Mouse (Mus musculus) lung, embryonic 16.5 days (tissue): ENCODE data around the gene Rgs6. TPM values are rescaled to one million over a fixed set of nuclear protein-coding genes. Genes with fewer than 3 reads are reported as not detected.

ENCODE experiments used
- ATAC-seq: fragments of 200-750 bp; cut with Nextera tagmentation; 2 replicates; pipeline ENCODE4 v1.8.0; 2017; ENCODE audit warnings: low read depth, mild to moderate bottlenecking, moderate library complexity
- H3K27ac ChIP-seq: fragments of 300-500 bp; sonication (generic); 2 replicates; pipeline ENCODE4 v1.5.1; 2014; ENCODE audit warnings: mild to moderate bottlenecking, control low read depth, low read length
- H3K27me3 ChIP-seq: fragments of 300-500 bp; sonication (generic); 2 replicates; pipeline ENCODE4 v1.6.1; 2014; ENCODE audit warnings: low read depth, low read length, mixed read lengths; ENCODE audit not compliant: control insufficient read depth, insufficient read depth
- H3K36me3 ChIP-seq: fragments of 300-500 bp; sonication (generic); 2 replicates; pipeline ENCODE4 v1.6.1; 2014; ENCODE audit warnings: low read length; ENCODE audit not compliant: control insufficient read depth, insufficient read depth
- H3K4me1 ChIP-seq: fragments of 300-500 bp; sonication (generic); replicated peaks from 2 replicates; pipeline ENCODE4 v1.6.1; 2014; ENCODE audit warnings: low read length, mixed read lengths; ENCODE audit not compliant: control insufficient read depth, insufficient read depth
- H3K4me2 ChIP-seq: fragments of 300-500 bp; sonication (generic); 2 replicates; pipeline ENCODE4 v1.6.1; 2014; ENCODE audit warnings: low read depth, low read length, control low read depth
- H3K4me3 ChIP-seq: fragments of 300-500 bp; sonication (generic); 2 replicates; pipeline ENCODE4 v1.5.1; 2014; ENCODE audit warnings: mild to moderate bottlenecking, low read length, control low read depth
- H3K9ac ChIP-seq: fragments of 300-500 bp; sonication (generic); 2 replicates; pipeline ENCODE4 v1.6.1; 2014; ENCODE audit warnings: low read length, control low read depth
- H3K9me3 ChIP-seq: fragments of 300-500 bp; sonication (generic); 2 replicates; pipeline ENCODE4 v1.6.1; 2016; ENCODE audit warnings: low read length; ENCODE audit not compliant: control insufficient read depth
- WGBS: fragments of 180-500 bp; shearing (Covaris S2); extraction: QIAGEN DNeasy Blood & Tissue Kit; methylation state at CpG from one replicate; pipeline ENCODE4 v1.1.7; 2014; 5-methylcytosine and 5-hydroxymethylcytosine counted together
- polyA plus RNA-seq: library from polyadenylated mRNA; unstranded; fragments of >200 nt; fragmentation: Nextera tagmentation; extraction: Ambion mirVana; gene quantifications from 2 replicates; pipeline ENCODE4 v1.2.1, GENCODE M21; 2015

The Rgs6 gene
- polyA plus RNA-seq, 1 experiment from 2014 or later = 3.0 TPM

DNA sequence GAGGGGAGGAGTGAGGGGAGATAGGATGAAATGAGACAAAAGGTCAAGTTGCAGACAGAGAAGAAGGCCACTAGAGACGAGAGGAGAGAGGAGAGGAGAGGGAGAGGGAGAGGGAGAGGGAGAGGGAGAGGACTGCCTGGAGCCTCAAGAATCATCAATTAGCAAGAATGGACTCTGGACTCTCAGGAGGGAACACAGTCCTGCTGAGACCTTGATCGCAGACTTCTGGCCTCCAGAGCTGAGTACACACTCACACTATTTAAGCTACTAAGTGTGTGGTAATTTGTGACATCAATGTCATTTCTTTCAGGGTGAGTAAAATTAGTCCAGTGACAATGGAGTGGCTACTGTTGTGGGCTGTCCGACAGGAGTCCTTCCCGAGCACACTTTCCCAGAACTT, 495.3 kb downstream of the Rgs6 start:
- peaks cover 9% of the 10 kb centered on the region for H3K4me1 ChIP-seq
- no peak overlapping the region for H3K4me3 ChIP-seq
- no peaks in the 10 kb centered on the region for H3K9me3 ChIP-seq
- no peaks in the 10 kb centered on the region for H3K36me3 ChIP-seq
- no peaks in the 10 kb centered on the region for H3K27me3 ChIP-seq
- H3K4me2 ChIP-seq = no peak overlapping the region
- WGBS = 77% methylated on average over 3 of the region's 4 CpGs
- H3K27ac ChIP-seq = no peak overlapping the region
- no peak for ATAC-seq
- H3K9ac ChIP-seq = no peak overlapping the region

DNA sequence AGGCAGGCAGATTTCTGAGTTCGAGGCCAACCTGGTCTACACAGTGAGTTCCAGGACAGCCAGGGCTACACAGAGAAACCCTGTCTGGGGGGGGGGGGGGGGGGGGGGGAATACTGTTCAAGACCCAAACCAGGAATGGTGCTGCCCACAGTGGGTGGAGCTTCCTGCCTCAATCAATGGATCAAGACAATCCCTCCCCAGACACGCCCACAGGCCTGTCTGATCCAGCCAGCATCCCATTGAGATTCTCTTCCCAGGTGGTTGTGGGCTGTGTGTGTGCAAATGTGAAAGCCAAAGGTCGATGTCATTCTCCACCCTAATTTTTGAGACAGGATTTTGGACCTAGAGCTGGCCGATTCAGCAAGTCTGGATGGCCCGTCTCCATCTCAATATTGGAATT, 496.5 kb downstream of the Rgs6 start:
- H3K9me3 ChIP-seq = no peaks in the 10 kb centered on the region
- WGBS = 92% methylated on average over 5 of the region's 5 CpGs
- no peak overlapping the region for H3K4me2 ChIP-seq
- H3K36me3 ChIP-seq = no peaks in the 10 kb centered on the region
- no peaks in the 10 kb centered on the region for H3K27me3 ChIP-seq
- no peak overlapping the region for H3K27ac ChIP-seq
- H3K9ac ChIP-seq = no peak overlapping the region
- H3K4me1 ChIP-seq = peaks cover 9% of the 10 kb centered on the region
- no peak overlapping the region for H3K4me3 ChIP-seq
- no peak for ATAC-seq

DNA sequence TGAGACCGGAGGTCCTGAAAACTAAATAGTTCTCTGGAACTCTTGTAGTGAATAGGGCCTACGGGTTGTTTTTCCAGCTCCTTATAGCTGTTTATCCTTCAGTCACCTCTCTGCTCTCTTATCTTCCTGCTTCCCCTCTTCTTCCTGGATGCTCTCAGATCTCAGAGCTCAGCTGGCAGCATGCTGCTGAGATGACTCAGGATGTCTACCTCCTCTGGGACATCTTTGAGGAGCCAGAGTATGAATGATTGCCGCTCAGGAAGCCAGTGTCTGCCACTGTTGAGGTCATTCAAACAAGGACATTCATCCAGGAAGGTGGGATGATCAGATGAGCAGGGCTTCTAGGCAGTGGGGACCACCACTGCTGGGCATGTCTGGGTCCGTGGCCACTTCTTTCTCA, 498.9 kb downstream of the Rgs6 start:
- Histone ChIP-seq H3K4me1 (peaks cover 9% of the 10 kb centered on the region), H3K4me2 (no peak overlapping the region), H3K4me3 (no peak overlapping the region), H3K27ac (peak overlapping the region; percentile 5; the same call in 1 of the 2 replicates), H3K9me3 (no peaks in the 10 kb centered on the region), H3K36me3 (no peaks in the 10 kb centered on the region), H3K9ac (no peak overlapping the region), H3K27me3 (no peaks in the 10 kb centered on the region)
- ATAC-seq = no peak
- WGBS = 59% methylated on average over 4 of the region's 4 CpGs

DNA sequence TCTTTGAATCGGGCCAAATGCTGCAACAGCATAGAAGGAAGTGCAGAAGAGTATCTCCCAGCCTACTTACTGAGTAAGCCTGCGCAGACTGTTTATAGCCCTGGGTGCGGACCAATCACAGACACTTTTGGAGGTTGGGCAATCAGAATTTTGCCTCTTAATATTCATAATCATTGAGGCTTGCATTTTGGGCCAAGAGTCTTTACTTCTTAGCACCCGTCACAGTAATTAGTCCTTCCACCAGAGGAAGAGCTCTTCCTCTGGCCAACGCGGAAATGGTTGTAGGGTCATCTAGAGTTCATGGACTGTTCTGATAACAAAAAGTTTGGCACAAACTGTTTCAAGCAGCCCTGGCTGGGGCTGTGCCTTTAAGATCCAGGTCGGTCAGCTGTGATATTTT, 499.5 kb downstream of the Rgs6 start:
- ATAC-seq = peak; percentile 81
- peak overlapping the region; percentile 5; the same call in 1 of the 2 replicates for H3K27ac ChIP-seq

DNA sequence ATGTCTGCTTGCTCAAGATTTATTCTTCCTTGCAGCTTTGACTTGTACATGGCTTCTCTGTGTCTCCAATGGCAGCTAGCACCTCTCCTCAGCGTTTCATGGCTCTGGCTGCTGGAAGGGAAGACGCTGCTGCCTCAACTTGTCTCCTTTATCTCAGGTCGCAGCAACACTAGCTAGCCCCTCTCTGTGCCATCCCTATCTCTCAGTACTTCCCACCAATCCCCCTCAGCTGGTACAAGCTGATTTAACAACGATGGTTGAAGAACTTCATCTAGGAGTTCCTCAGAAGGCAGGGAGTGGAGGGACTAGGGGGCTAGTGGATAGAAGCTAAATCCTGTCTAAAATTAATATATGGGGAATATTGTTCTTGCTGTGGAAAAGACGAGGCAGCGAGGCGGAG, 503.9 kb downstream of the Rgs6 start:
- WGBS = 67% methylated on average over 7 of the region's 7 CpGs
- H3K4me1 ChIP-seq = peaks cover 9% of the 10 kb centered on the region
- H3K9me3 ChIP-seq = no peaks in the 10 kb centered on the region
- H3K4me2 ChIP-seq = no peak overlapping the region
- H3K36me3 ChIP-seq = no peaks in the 10 kb centered on the region
- no peak for ATAC-seq
- H3K27ac ChIP-seq = no peak overlapping the region
- no peak overlapping the region for H3K4me3 ChIP-seq
- no peaks in the 10 kb centered on the region for H3K27me3 ChIP-seq
- H3K9ac ChIP-seq = no peak overlapping the region

More for the DNA sequence above, 499.5 kb downstream of the Rgs6 start:
- Histone ChIP-seq H3K9me3 (no peaks in the 10 kb centered on the region), H3K36me3 (no peaks in the 10 kb centered on the region), H3K4me1 (peaks cover 9% of the 10 kb centered on the region), H3K27me3 (no peaks in the 10 kb centered on the region), H3K4me2 (peak overlapping the region; percentile 16; the same call in 1 of the 2 replicates), H3K9ac (no peak overlapping the region), H3K4me3 (no peak overlapping the region; the same call in 1 of the 2 replicates)
- 35% methylated on average over 7 of the region's 7 CpGs for WGBS

DNA sequence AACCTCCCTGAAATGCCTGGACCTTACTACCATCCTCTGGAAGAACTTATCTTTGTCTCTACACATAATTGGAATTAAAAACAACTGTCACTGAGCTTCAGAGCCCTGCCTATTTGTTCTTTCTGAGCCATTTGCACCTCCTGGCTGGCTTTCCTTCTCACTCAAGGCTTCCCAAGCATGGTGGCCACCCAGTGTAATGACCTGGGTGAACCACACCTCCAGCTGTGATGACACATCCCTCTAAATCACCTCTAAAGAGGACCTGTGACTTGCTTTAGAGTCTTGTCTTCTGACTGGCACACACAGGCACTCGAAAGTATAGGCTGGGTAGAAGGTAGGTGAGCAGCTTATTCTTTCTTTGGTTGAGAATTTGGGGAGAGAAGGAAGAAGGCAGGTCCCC, 509.7 kb downstream of the Rgs6 start:
- no peak overlapping the region for H3K4me2 ChIP-seq
- no peak overlapping the region for H3K27ac ChIP-seq
- ATAC-seq = no peak
- no peak overlapping the region for H3K9ac ChIP-seq
- H3K4me1 ChIP-seq = no peaks in the 10 kb centered on the region
- H3K27me3 ChIP-seq = no peaks in the 10 kb centered on the region
- WGBS = 58% methylated on average over 1 of the region's 1 CpGs
- H3K36me3 ChIP-seq = no peaks in the 10 kb centered on the region
- H3K9me3 ChIP-seq = no peaks in the 10 kb centered on the region
- H3K4me3 ChIP-seq = no peak overlapping the region

DNA sequence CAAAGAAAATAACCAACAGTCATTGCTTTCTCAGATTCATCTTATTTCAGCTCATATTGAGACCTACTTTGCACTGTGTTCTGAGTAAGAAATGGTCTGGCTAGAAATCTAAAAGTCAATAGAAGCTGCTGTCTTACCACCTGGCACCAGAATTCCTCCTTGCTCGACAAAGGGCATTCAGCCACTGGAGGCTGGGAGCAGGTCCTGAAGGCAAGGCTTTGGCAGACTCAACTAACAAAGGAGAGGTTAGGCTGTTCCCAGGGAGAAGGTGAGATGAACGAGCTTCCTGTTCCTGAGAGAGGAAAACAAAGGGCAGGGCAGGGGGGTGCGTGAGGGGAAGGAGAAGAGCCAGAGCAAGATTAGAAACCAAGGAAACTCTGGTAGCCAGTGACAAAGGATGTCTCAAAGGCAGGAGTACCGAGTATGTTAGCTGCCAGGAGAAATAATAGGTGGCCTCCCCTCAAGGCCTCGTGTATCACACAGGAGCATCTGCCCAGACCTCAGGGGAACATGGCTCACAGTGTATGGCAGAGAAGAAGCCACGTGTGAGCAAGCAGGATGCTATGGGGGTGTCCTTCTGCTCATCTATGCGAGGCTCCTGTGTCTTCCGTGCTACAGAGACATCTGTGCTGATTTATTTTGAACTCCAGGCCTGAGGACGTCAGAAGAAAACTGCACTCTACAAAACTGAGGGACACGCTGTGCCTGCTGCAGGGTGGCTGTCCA, 510.7 kb downstream of the Rgs6 start:
- Histone ChIP-seq H3K9me3 (no peaks in the 10 kb centered on the region), H3K27me3 (no peaks in the 10 kb centered on the region), H3K27ac (no peak overlapping the region), H3K4me1 (no peaks in the 10 kb centered on the region), H3K9ac (no peak overlapping the region), H3K4me2 (no peak overlapping the region), H3K36me3 (no peaks in the 10 kb centered on the region), H3K4me3 (no peak overlapping the region)
- 43% methylated on average over 10 of the region's 10 CpGs for WGBS
- ATAC-seq = no peak

DNA sequence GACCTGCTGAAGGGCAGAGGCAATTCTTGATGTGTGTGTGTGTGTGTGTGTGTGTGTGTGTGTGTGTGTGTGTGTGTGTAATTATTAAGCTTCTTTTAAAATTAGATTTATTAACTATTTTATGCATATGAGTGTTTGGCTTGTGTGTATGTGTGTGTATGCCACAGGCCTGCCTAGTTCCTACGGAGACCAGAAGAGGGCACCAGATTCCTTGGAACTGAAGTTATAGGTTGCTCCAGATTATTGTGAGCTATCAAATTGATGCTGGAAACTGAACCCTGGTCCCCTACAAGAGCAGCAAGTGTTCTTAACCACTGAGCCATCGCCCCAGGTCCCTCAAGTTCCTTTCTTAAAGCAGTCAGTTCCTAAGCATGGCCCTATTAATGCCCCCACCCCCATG, 511.8 kb downstream of the Rgs6 start:
- Histone ChIP-seq H3K4me2 (no peak overlapping the region), H3K36me3 (no peaks in the 10 kb centered on the region), H3K9ac (no peak overlapping the region), H3K4me1 (no peaks in the 10 kb centered on the region), H3K9me3 (no peaks in the 10 kb centered on the region), H3K27me3 (no peaks in the 10 kb centered on the region), H3K4me3 (no peak overlapping the region), H3K27ac (no peak overlapping the region)
- no peak for ATAC-seq
- WGBS = 85% methylated on average over 2 of the region's 2 CpGs

DNA sequence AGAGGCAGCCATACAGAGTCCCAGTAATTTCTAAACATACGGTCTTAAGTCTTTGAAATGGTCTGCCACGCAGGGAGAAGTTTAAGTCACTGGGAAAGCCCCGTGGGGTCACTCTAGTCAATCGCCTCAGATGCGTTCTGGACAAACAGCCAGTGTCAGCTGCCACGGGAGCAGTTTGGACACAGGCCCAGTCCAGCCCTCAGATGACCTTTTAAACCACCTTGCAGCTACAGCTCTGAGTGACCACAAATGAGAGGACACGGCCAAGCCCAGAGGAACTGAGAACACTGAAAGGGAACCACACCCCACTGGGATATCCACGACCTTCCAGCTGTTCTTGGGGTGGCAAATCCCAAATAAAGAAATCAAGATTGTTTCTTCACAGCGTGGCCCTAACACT, 512.3 kb downstream of the Rgs6 start:
- H3K4me2 ChIP-seq = no peak overlapping the region
- H3K9me3 ChIP-seq = no peaks in the 10 kb centered on the region
- no peaks in the 10 kb centered on the region for H3K27me3 ChIP-seq
- no peaks in the 10 kb centered on the region for H3K4me1 ChIP-seq
- H3K9ac ChIP-seq = no peak overlapping the region
- ATAC-seq = no peak
- H3K36me3 ChIP-seq = no peaks in the 10 kb centered on the region
- H3K4me3 ChIP-seq = no peak overlapping the region
- WGBS = 51% methylated on average over 9 of the region's 9 CpGs
- H3K27ac ChIP-seq = no peak overlapping the region
